In the genomic region with DNA sequence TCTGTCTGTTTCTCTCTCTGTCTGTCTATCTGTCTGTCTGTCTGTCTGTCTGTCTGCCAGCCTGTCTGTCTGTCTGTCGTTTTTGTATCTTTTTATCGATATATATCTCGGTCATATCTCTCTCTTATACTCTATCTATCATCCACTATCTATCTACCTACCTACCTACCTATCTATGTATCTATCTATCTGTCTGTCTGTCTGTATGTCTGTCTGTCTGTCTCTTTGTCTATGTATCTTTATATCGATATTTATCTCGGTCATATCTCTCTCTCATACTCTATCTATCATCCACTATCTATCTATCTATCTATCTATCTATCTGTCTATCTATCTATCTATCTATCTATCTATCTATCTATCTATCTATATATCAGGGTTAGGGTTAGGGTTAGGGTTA, we compare ENCODE assay signal across 18 mouse cellular contexts.
A peak's percentile ranks its signal among the peaks of the same experiment; 100 is the strongest.
DNase-seq lines count a peak whose midpoint lies in the region; ATAC-seq lines count a peak whose summit lies in the region.
"Had no signal": no experiment of that assay in that cellular context is flagged by ENCODE, and none has a peak within 500 bp of the region (broad histone marks: within the 10 kb centered on the region; RNA-seq: fewer than 3 reads in every experiment).

No protein-coding gene starts in this region.

- WGBS in heart, embryonic 13.5 days, result 90% methylated on average over 2 of the region's 5 CpGs
- 91% methylated on average over 2 of the region's 5 CpGs for WGBS in liver, embryonic 11.5 days
- WGBS in stomach, embryonic 16.5 days, result 91% methylated on average over 2 of the region's 5 CpGs

- H3K27ac ChIP-seq in heart, embryonic 13.5 days (replicated peaks), result no peak overlapping the region
- H3K27ac ChIP-seq in liver, embryonic 11.5 days (ENCODE audit: low read depth, low read length), result no peak overlapping the region
- H3K27ac ChIP-seq in stomach, embryonic 16.5 days (ENCODE audit: low read length), result no peak overlapping the region
- H3K27ac ChIP-seq: embryonic facial prominence, embryonic 12.5 days; forebrain, embryonic 15.5 days; kidney, embryonic 15.5 days; limb, embryonic 15.5 days; midbrain, embryonic 15.5 days; neural tube, embryonic 12.5 days had no signal

- H3K4me2 ChIP-seq in heart, embryonic 13.5 days, result no peak overlapping the region
- H3K4me2 ChIP-seq in liver, embryonic 11.5 days, result no peak overlapping the region
- no peak overlapping the region for H3K4me2 ChIP-seq in stomach, embryonic 16.5 days (ENCODE audit: low read depth, low read length)
- H3K4me2 ChIP-seq: embryonic facial prominence, embryonic 12.5 days; forebrain, embryonic 15.5 days; kidney, embryonic 15.5 days; limb, embryonic 15.5 days; midbrain, embryonic 15.5 days; neural tube, embryonic 12.5 days had no signal

- no peaks in the 10 kb centered on the region for H3K27me3 ChIP-seq in heart, embryonic 13.5 days (replicated peaks)
- H3K27me3 ChIP-seq in liver, embryonic 11.5 days (replicated peaks; ENCODE audit: control insufficient read depth, insufficient read depth, low read length), result no peaks in the 10 kb centered on the region
- no peaks in the 10 kb centered on the region for H3K27me3 ChIP-seq in stomach, embryonic 16.5 days (ENCODE audit: control insufficient read depth, insufficient read depth, low read length)
- H3K27me3 ChIP-seq: embryonic facial prominence, embryonic 12.5 days; forebrain, embryonic 15.5 days; kidney, embryonic 15.5 days; limb, embryonic 15.5 days; midbrain, embryonic 15.5 days; neural tube, embryonic 12.5 days had no signal

- no peaks in the 10 kb centered on the region for H3K4me1 ChIP-seq in heart, embryonic 13.5 days
- H3K4me1 ChIP-seq in liver, embryonic 11.5 days (replicated peaks; ENCODE audit: control insufficient read depth, insufficient read depth, low read length), result no peaks in the 10 kb centered on the region
- H3K4me1 ChIP-seq in stomach, embryonic 16.5 days (ENCODE audit: control insufficient read depth, insufficient read depth, low read length), result no peaks in the 10 kb centered on the region
- H3K4me1 ChIP-seq: embryonic facial prominence, embryonic 12.5 days; forebrain, embryonic 15.5 days; kidney, embryonic 15.5 days; limb, embryonic 15.5 days; midbrain, embryonic 15.5 days; neural tube, embryonic 12.5 days had no signal

- no peak for DNase-seq in heart, adult 8-10 months (ENCODE audit: low spot score)
- DNase-seq in liver, embryonic 11.5 days (ENCODE audit: low spot score), result no peak
- DNase-seq in liver, result no peak
- no peak for DNase-seq in urinary bladder, postnatal 14 days (ENCODE audit: low spot score)
- DNase-seq: adrenal gland, postnatal 14 days; cerebellum, postnatal 14 days; gastrocnemius, postnatal 36 days; lung, postnatal 14 days; retina, postnatal 1 day had no signal

- no peaks in the 10 kb centered on the region for H3K36me3 ChIP-seq in heart, embryonic 13.5 days
- no peaks in the 10 kb centered on the region for H3K36me3 ChIP-seq in liver, embryonic 11.5 days (ENCODE audit: control insufficient read depth, insufficient read depth, low read length)
- no peaks in the 10 kb centered on the region for H3K36me3 ChIP-seq in stomach, embryonic 16.5 days (ENCODE audit: control insufficient read depth, insufficient read depth, low read length)
- H3K36me3 ChIP-seq: embryonic facial prominence, embryonic 12.5 days; forebrain, embryonic 15.5 days; kidney, embryonic 15.5 days; limb, embryonic 15.5 days; midbrain, embryonic 15.5 days; neural tube, embryonic 12.5 days had no signal

- H3K9ac ChIP-seq in heart, embryonic 13.5 days, result no peak overlapping the region
- no peak overlapping the region for H3K9ac ChIP-seq in liver, embryonic 11.5 days (ENCODE audit: low read depth, low read length)
- H3K9ac ChIP-seq in stomach, embryonic 16.5 days (ENCODE audit: low read length), result no peak overlapping the region
- H3K9ac ChIP-seq: embryonic facial prominence, embryonic 12.5 days; forebrain, embryonic 15.5 days; kidney, embryonic 15.5 days; limb, embryonic 15.5 days; midbrain, embryonic 15.5 days; neural tube, embryonic 12.5 days had no signal

- peaks cover 5% of the 10 kb centered on the region for H3K9me3 ChIP-seq in heart, embryonic 13.5 days
- H3K9me3 ChIP-seq in liver, embryonic 11.5 days (ENCODE audit: control insufficient read depth, low read length), result peaks cover 6% of the 10 kb centered on the region
- H3K9me3 ChIP-seq in stomach, embryonic 16.5 days (replicated peaks; ENCODE audit: control insufficient read depth, low read length), result peaks cover 3% of the 10 kb centered on the region
- H3K9me3 ChIP-seq: limb, embryonic 15.5 days had no signal

- peak; percentile 21; the same call in 1 of the 2 replicates for ATAC-seq in heart, embryonic 13.5 days (ENCODE audit: extremely low read depth, insufficient number of reproducible peaks, low FRiP score, low TSS enrichment)
- ATAC-seq in liver, embryonic 11.5 days (replicated peaks; ENCODE audit: low FRiP score), result peak; percentile 47; the same call in 1 of the 2 replicates
- ATAC-seq in hematopoietic stem cell, adult 5-6 weeks (replicated peaks in 1 of 2; ENCODE audit: insufficient read depth in 1 of 2, low FRiP score in 2 of 2, low TSS enrichment in 1 of 2, low read depth in 1 of 2, poor library complexity in 2 of 2, severe bottlenecking in 2 of 2), result peak; percentile 54 to 58
- peak; percentile 31; the same call in 1 of the 2 replicates for ATAC-seq in stomach, embryonic 16.5 days (ENCODE audit: insufficient read depth, low FRiP score)
- ATAC-seq: forebrain, embryonic 15.5 days; midbrain, embryonic 15.5 days had no signal

- no peak overlapping the region for H3K4me3 ChIP-seq in heart, embryonic 13.5 days
- H3K4me3 ChIP-seq in liver, embryonic 11.5 days (ENCODE audit: low read depth, low read length), result no peak overlapping the region
- no peak overlapping the region for H3K4me3 ChIP-seq in stomach, embryonic 16.5 days (replicated peaks; ENCODE audit: low read length)
- H3K4me3 ChIP-seq: embryonic facial prominence, embryonic 12.5 days; forebrain, embryonic 15.5 days; kidney, embryonic 15.5 days; limb, embryonic 15.5 days; midbrain, embryonic 15.5 days; neural tube, embryonic 12.5 days had no signal
